Mouse (Mus musculus): ENCODE results near the gene Gna14. TPM values are rescaled to one million over a fixed set of nuclear protein-coding genes. Genes with fewer than 3 reads are reported as not detected.
A peak's percentile ranks its signal among the peaks of the same experiment; 100 is the strongest.

The Gna14 gene
- total and polyA plus RNA-seq, 3 experiments: not detected

DNA sequence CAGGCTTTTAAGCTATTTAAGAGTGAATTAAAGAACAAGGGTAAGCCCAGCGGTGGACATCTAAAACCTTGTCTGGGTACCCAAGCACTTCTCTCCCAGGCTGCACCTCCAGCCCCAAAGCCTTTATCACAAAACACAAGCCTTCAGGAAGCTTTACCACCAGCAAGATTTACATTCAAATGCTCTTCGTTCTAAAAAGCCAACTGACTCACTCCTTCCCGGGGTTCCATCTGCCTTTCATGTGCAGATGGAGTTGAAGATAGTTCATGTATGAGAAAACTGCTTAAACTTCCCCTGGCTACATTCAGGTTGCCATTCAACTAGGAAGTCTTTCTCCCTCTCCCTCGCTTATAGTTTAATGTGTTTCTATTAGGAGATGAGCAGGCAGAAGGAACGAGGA is 23.8 kb downstream of the Gna14 start (continued):
- no peak for TF ChIP-seq JUND (IDR thresholded peaks at IDR 0.05; ENCODE audit: low read depth, low read length)
- TF ChIP-seq TBP (IDR thresholded peaks at IDR 0.05; ENCODE audit: low read depth, low read length): 0 out of 2 replicates have a peak, but pooled peaks have one; percentile 35
- no peak for TF ChIP-seq GABPA (IDR thresholded peaks at IDR 0.05; ENCODE audit: low read depth, low read length)
- TF ChIP-seq MEF2A (IDR thresholded peaks at IDR 0.05; ENCODE audit: extremely low read depth, insufficient replicate concordance, low read depth, low read length, poor library complexity, severe bottlenecking): no peak
- TF ChIP-seq MXI1 (IDR thresholded peaks at IDR 0.05; ENCODE audit: low read depth, low read length): no peak
- no peak for TF ChIP-seq MAFK (IDR thresholded peaks at IDR 0.05; ENCODE audit: borderline replicate concordance, low read depth, low read length)
- no peak for TF ChIP-seq MYC (IDR thresholded peaks at IDR 0.05; ENCODE audit: low read depth, low read length)
- TF ChIP-seq CTCF (IDR thresholded peaks at IDR 0.05 in 2 of 3, conservative IDR thresholded peaks at IDR 0.05 in 1 of 3; ENCODE audit: control insufficient read depth in 1 of 3, insufficient read depth in 1 of 3, low read depth in 2 of 3, low read length in 3 of 3, poor library complexity in 1 of 3, severe bottlenecking in 1 of 3): no peak
- no peak for TF ChIP-seq ZMIZ1 (IDR thresholded peaks at IDR 0.05; ENCODE audit: low read depth, low read length)
- no peak for TF ChIP-seq POLR2AphosphoS5 (IDR thresholded peaks at IDR 0.05; ENCODE audit: borderline replicate concordance, low read depth, low read length)

DNA sequence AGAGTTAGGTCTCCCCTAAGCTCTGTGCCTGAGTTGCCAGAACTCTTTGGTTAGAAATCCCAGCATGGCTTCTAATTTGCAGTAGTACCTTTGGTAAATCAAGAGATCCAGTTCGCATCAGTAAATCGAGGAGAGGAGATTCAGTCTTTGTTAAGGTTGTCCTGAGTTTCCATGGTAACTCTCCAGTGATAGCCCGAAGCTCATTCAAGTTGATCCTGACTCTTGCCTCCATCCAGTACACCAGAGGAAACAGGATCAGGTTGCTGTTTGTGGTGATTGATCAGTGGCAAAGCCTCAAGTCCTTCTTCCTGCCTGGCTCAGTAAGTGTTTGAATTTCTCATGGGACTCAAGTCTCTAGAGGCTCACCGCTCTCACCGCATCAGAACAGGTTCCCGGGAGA is 24.7 kb downstream of the Gna14 start:
- Histone ChIP-seq H3K4me3 (ENCODE audit: control insufficient read depth in 1 of 2, insufficient read depth in 1 of 2, low read depth in 2 of 2, low read length in 2 of 2) (no peak overlapping the region), H3K4me1 (ENCODE audit: control insufficient read depth in 1 of 2, insufficient read depth in 2 of 2, low read length in 2 of 2) (peaks cover 5 to 27% of the 10 kb centered on the region in 2 experiments; a peak in 3 of 4 replicates)

DNA sequence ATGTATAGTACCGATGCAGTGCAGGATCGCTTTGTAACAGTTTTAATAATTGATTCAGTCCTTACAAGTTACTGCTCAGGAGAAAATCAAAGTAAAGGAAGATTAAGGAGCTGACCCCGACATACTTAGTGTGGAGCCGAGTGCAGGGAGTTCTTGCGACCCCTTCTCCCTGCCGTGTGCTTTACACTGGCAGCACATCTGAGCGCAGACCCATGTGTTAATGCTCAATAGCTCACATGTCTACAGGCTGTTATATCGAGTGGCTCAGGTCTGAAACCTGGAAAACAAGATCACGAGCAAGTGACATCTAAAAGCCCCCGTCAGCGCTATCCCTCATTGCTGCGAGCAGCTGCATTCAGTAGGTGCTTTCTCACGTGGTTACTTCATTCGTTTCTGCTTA is 25.3 kb downstream of the Gna14 start:
- no peak overlapping the region for H3K27ac ChIP-seq (ENCODE audit: control insufficient read depth, low read depth, low read length)
- H3K9me3 ChIP-seq (replicated peaks; ENCODE audit: insufficient read depth, low read length): no peaks in the 10 kb centered on the region
- no peaks in the 10 kb centered on the region for H3K27me3 ChIP-seq (ENCODE audit: control insufficient read depth in 1 of 2, insufficient read depth in 2 of 2, low read length in 2 of 2)
- H3K4me3 ChIP-seq (ENCODE audit: control insufficient read depth in 1 of 2, insufficient read depth in 1 of 2, low read depth in 2 of 2, low read length in 2 of 2): no peak overlapping the region
- peaks cover 0 to 25% of the 10 kb centered on the region in 2 experiments; a peak in 2 of 4 replicates for H3K36me3 ChIP-seq (ENCODE audit: control insufficient read depth in 1 of 2, insufficient read depth in 2 of 2, low read length in 2 of 2)
- H3K9ac ChIP-seq (ENCODE audit: control insufficient read depth, low read depth, low read length, poor library complexity, severe bottlenecking): no peak overlapping the region
- no peak for TF ChIP-seq UBTF (IDR thresholded peaks at IDR 0.05; ENCODE audit: borderline replicate concordance, insufficient read depth, low read depth, low read length)
- no peak for TF ChIP-seq NRF1 (IDR thresholded peaks at IDR 0.05; ENCODE audit: insufficient read depth, low read depth, low read length, poor library complexity, severe bottlenecking)
- TF ChIP-seq TBP (IDR thresholded peaks at IDR 0.05; ENCODE audit: low read depth, low read length): no peak
- TF ChIP-seq NELFE (IDR thresholded peaks at IDR 0.05; ENCODE audit: low read depth, low read length): no peak
- TF ChIP-seq CHD2 (IDR thresholded peaks at IDR 0.05; ENCODE audit: low read length): no peak
- TF ChIP-seq POLR2A (IDR thresholded peaks at IDR 0.05; ENCODE audit: control insufficient read depth in 1 of 2, insufficient read depth in 1 of 2, low read depth in 1 of 2, low read length in 2 of 2, poor library complexity in 1 of 2): no peak
- TF ChIP-seq ZNF384 (IDR thresholded peaks at IDR 0.05; ENCODE audit: low read depth, low read length): no peak
- no peak for TF ChIP-seq ETS1 (IDR thresholded peaks at IDR 0.05; ENCODE audit: low read depth, low read length)
- no peak for TF ChIP-seq MAZ (IDR thresholded peaks at IDR 0.05; ENCODE audit: low read depth, low read length)
- no peak for TF ChIP-seq ELF1 (IDR thresholded peaks at IDR 0.05; ENCODE audit: low read depth, low read length)
- TF ChIP-seq GATA1 (IDR thresholded peaks at IDR 0.05; ENCODE audit: low read depth, low read length): no peak
- TF ChIP-seq TCF12 (IDR thresholded peaks at IDR 0.05; ENCODE audit: low read depth, low read length): no peak
- no peak for TF ChIP-seq KAT2A (conservative IDR thresholded peaks at IDR 0.05; ENCODE audit: low read depth, low read length)
- TF ChIP-seq MEF2A (IDR thresholded peaks at IDR 0.05; ENCODE audit: extremely low read depth, insufficient replicate concordance, low read depth, low read length, poor library complexity, severe bottlenecking): no peak
- no peak for TF ChIP-seq MXI1 (IDR thresholded peaks at IDR 0.05; ENCODE audit: low read depth, low read length)
- no peak for TF ChIP-seq MYB (IDR thresholded peaks at IDR 0.05; ENCODE audit: low read depth, low read length)
- TF ChIP-seq ZC3H11A (IDR thresholded peaks at IDR 0.05; ENCODE audit: low read depth, low read length): no peak
- H3K4me1 ChIP-seq (ENCODE audit: control insufficient read depth in 1 of 2, insufficient read depth in 2 of 2, low read length in 2 of 2): peaks cover 5 to 27% of the 10 kb centered on the region in 2 experiments; a peak in 3 of 4 replicates
- DNase-seq (ENCODE audit: low read depth, low spot score): no peak
- H3K79me2 ChIP-seq (ENCODE audit: control insufficient read depth, insufficient read depth, low read length, poor library complexity): no peaks in the 10 kb centered on the region

More for the DNA sequence above, 24.7 kb downstream of the Gna14 start:
- Histone ChIP-seq H3K9ac (ENCODE audit: control insufficient read depth, low read depth, low read length, poor library complexity, severe bottlenecking) (no peak overlapping the region), H3K79me2 (ENCODE audit: control insufficient read depth, insufficient read depth, low read length, poor library complexity) (no peaks in the 10 kb centered on the region), H3K36me3 (ENCODE audit: control insufficient read depth in 1 of 2, insufficient read depth in 2 of 2, low read length in 2 of 2) (peaks cover 0 to 25% of the 10 kb centered on the region in 2 experiments; a peak in 2 of 4 replicates), H3K27ac (ENCODE audit: control insufficient read depth, low read depth, low read length) (no peak overlapping the region), H3K9me3 (replicated peaks; ENCODE audit: insufficient read depth, low read length) (no peaks in the 10 kb centered on the region), H3K27me3 (ENCODE audit: control insufficient read depth in 1 of 2, insufficient read depth in 2 of 2, low read length in 2 of 2) (no peaks in the 10 kb centered on the region)
- TF ChIP-seq MEF2A (IDR thresholded peaks at IDR 0.05; ENCODE audit: extremely low read depth, insufficient replicate concordance, low read depth, low read length, poor library complexity, severe bottlenecking) (no peak), POLR2AphosphoS2 (IDR thresholded peaks at IDR 0.05; ENCODE audit: low read length) (no peak), HCFC1 (IDR thresholded peaks at IDR 0.05; ENCODE audit: low read depth, low read length) (no peak), GABPA (IDR thresholded peaks at IDR 0.05; ENCODE audit: low read depth, low read length) (no peak), USF2 (IDR thresholded peaks at IDR 0.05; ENCODE audit: borderline replicate concordance in 1 of 2, insufficient read depth in 1 of 2, low read depth in 1 of 2, low read length in 2 of 2) (no peak), BHLHE40 (IDR thresholded peaks at IDR 0.05; ENCODE audit: borderline replicate concordance, low read depth, low read length) (no peak), ETS1 (IDR thresholded peaks at IDR 0.05; ENCODE audit: low read depth, low read length) (no peak), TBP (IDR thresholded peaks at IDR 0.05; ENCODE audit: low read depth, low read length) (no peak), POLR2AphosphoS5 (IDR thresholded peaks at IDR 0.05; ENCODE audit: borderline replicate concordance, low read depth, low read length) (no peak), MYC (IDR thresholded peaks at IDR 0.05; ENCODE audit: low read depth, low read length) (no peak)
- DNase-seq (ENCODE audit: low read depth, low spot score): no peak
